Mouse (Mus musculus) gastrocnemius, adult 8-10 months (tissue): Measurements from ENCODE around the gene Ifi35. TPM values are rescaled to one million over a fixed set of nuclear protein-coding genes. Genes with fewer than 3 reads are reported as not detected.
"Not testable (repeated sequence)": the region's sequence is repeated elsewhere in the genome, so short reads cannot be mapped to it uniquely, and the experiment has no call there.

Experiments
- DNase-seq, 2 experiments: peaks; one replicate each; pipeline ENCODE4 v3.0.0; 2022; ENCODE audit warnings: low spot score in 2 of 2
- total RNA-seq, 4 experiments: library from RNA; stranded (reverse); gene quantifications; 2 replicates each; pipeline ENCODE4 v1.2.4; 2022

Ifi35 gene
- 1 to 10 TPM; 7.4 to 9.7 (median 8.7) TPM for total RNA-seq

DNA sequence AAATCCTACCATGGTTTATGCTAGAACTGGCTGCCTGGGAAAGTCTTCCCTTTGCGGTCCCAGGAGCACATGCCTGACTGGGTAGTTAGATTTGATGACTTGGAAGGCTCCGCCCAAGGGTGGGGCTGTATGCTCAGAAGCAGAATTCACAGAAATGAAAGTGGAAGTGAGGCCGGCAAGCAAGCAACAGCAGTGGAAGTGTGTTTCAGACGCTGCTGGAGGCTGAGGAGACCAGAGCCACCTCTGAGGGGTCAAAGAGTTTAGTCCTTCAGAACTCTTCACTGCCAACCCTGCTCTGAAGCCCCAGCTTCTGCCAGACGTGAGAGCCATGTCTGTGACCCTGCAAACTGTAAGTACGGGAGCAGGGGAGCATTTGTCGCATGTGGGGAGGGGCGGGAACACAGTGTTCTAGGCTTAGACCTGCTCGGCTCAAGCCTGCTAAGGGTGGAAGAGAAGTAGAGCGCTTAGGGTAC is at the start of gene Ifi35:
Ifi35 (plus strand) TSS at position 134 of the 473 bp plus-strand sequence.
- DNase-seq: peak; percentile 72 to 75

DNA sequence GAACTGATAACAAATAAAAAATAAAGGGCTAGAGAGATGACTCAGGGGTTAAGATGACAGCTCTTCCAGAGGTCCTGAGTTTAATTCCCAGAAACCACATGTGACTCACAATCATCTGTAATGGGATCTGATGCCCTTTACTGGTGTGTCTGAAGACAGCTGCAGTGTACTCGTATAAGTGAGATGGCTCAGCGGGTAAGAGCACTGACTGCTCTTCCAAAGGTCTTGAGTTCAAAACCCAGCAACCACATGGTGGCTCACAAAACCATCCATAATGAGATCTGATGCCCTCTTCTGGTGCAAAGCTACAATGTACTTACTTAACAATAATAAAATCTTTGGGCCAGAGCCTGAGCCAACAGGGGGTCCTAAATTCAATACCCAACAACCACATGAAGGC is 32.9 kb upstream of the Ifi35 start:
- DNase-seq: no peak

DNA sequence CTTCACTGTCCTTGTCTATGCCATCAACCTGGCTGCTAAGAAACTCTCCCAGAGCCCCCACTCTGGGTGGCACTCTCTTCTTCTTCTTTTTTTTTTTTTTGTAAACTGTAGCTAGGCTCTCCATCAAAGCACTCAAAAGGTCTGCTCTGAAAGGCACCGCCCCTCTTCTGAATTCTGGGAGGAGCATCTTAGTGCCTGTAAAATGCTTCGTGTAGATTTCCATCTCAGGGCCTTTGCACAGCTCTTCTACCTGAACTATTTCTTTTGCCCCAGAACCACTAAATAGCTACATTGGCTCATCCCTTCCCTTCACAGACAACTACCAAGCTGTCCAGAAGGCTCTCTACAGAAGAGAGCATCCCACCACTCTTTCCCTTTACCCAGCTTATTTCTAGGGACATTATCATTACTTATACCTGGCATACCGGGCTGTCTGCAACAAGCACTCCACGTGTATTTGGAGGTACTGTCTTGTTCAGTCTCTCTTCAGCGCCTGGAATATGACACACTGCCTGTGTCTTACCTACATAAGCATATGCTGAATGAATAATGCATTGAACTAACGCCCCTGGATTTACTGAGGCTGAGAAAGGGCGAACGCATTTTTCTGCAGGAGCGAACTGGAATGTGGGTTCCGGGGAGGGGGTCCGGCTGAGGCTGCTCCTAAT is 31.6 kb upstream of the Ifi35 start:
- no peak for DNase-seq

DNA sequence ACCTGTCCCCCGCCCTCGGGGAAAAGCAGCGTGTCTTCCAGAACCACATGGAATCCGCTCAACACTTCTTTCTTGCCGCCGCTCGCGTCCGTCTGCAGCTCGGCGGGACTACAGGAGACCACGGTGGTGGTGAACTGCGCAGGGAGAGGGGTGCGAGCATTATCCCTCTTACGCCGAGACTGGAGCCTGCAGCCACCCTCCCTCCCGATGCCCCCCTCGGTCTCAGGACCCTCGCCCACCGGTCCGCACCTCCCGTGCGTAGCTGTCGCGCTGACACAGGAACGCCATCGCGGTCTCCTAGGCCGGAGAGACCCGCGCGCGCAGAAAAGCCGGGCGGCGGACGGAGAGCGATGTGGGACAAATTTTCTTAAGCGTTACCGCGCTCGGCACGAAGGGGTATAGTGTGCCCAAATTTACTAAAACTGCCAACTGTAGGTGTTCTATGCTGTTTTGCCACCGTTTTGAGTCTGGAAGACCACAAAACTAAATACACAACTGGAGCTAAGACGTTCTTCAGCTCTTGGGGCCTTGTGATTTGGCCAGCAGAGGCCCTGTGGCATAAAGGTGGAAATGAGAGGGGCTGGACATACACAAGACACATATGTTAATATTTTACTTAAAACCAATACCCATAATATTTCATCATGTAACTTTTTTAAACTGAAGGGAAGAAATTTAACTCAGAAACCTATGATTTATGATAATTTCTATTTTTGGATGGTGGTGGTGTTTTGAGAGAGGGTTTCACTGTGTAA is 30.9 kb upstream of the Ifi35 start, which contains the start of gene Aarsd1:
Aarsd1 (minus strand) TSS at position 515 of the 755 bp plus-strand sequence.
- DNase-seq: peak; percentile 67 to 77

DNA sequence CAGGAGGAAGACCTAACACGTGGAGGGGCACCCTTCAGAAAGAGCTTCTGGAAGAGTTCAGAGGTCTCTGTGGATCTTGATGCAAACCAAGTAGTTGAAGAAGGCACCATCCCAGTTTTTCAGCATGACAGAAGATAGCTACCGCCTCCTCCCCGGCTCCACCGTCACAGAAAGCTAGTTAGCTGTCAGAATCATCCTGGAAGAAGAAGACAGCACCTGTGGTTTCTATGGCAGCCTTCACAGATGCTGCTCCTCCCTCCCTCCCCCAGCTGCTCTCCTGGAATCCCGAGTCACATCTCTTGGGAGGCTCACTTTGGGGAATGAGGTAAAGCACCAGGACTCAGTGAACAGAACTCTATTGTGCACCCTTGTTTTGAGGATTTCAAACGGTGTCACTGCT is 29.2 kb upstream of the Ifi35 start:
- no peak for DNase-seq

DNA sequence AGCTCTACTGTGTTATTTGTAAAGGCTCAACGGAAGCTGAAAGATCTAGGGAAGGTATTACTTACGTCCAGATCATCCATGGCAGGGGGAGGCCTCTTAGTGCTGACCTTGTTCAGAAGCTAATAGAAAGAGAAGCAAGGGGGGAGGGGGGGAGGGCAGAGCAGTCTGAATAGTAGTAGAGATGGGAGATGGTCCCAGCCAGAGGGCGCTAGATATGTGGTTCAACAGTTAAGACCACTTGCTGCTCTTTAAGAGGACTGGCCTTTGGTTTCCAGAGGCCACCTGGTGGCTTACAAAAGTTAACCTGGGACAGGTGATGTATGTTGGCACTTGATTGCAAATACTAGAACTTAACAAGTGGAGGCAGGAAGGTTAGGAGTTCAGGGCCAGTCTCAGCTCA is 28.6 kb upstream of the Ifi35 start:
- DNase-seq: no peak

DNA sequence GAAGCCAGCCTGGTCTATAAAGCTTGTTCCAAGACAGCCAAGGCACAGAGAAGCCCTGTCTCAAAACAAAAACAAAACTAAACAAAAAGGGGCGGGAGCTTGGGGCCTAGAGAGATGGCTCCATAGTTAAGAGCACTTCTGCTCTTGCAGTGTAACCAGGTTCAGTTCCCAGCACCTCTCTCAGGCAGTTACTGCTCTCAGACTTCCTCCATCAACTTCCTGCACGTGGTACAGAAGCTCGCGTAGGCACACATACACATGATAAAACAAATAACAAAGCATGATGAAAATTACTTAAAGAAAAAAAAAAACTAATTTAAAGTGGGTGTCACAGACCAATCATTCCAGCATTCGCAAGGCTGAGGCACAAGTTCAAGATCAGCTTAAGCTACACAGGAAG is 28.1 kb upstream of the Ifi35 start:
- no peak for DNase-seq

DNA sequence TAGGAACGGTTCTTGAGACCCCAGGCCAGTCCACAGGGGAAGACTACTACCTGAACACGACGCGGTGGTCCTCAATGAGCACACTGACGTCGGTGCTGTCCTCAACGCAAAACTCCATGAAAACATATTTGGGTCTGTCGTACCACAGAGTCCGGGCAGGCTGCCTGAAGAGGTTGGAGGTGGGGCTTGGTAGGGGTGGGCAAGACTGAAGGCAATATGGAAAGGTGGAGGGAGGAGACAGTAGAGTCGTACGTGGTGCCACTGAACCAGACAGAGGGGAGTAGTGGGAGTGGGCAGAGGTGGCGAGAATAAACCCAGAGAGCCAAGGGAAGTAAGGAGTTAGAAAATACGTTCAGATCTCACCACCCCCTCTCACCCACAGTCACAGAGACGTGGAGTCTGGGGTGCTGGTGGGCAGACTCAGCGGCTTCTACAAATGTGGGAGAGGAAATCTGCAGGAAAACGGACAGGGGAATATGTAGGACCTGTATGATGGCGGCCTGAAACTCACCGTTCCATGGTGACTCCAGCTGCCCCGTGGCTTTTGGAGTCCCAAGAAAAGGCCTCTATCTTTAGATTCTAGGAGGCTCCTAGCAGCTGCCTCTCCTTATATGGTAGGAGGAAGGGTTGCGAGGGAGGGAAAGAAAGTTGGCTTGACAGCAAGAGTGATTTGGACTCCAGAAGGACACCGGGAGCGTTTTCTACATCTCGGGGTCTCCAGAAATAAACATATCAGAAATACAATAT is 23.9 kb upstream of the Ifi35 start, which contains the start of gene Gm27029:
Gm27029 (minus strand) TSS at position 692 of the 747 bp plus-strand sequence.
- DNase-seq: peak; percentile 48 to 53

DNA sequence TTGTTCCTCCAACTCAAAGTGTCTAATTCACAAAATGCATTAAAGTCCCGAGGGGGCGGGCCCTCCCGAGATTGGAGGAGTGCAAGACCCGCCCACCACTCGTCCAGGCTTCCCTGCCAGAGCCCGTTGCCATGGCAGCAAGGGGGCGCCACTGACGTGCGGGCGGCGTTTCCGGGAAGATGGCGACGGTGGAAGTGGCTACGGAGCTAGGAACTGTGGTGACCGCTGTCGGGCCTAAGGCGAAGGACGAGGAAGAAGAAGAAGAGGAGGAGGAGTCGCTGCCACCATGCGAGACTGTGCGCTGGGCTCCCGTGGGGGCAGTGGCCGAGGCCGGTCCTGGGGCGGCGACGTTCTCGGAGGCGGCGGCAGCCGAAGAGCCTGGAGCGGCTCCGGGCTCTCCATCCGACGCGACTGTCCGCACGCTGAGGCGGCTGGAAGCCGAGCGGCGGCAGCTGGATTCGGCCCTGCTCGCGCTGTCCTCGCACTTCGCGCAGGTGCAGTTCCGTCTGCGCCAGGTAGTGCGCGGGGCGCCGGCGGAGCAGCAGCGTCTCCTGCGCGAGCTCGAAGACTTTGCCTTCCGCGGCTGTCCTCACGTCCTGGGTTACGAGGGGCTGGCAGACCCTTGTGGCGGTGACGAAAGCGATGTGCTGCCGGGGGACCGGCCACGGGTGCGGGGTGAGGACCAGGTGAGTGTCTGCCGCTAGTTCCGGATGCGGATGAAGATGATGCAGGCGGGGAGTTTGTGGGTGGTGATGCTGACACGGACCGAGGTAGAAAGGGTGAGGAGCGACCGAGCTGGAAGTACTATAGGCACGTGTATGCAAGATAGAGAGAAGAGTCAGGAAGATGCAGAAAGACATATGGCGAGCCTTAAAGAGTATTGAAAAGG is 23.0 kb upstream of the Ifi35 start, which contains the start of the genes Rundc1 and Ptges3l:
Rundc1 (plus strand) TSS at position 161 of the 889 bp plus-strand sequence.
Ptges3l (minus strand) TSS at position 409 of the 889 bp plus-strand sequence.
- peak; percentile 96 for DNase-seq

DNA sequence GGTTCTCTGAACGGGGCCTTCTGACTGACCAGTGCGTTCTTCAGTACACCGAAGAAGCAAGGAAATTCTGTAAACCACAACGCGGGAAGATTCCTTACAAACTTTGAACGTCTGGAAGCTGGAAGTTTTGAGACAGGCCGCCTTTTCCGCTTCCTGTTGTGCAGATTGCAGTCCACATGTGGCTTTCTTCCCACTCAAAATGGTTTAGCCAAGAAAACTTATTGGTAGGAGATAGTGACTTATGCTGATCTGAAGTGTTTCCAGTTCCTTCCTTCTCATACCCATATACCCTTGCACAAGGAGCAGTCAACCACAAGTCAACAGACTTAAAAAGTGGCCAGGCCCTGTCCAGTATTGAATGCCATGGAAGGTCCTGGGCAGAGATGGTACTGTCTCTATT is 22.0 kb upstream of the Ifi35 start:
- DNase-seq: no peak

DNA sequence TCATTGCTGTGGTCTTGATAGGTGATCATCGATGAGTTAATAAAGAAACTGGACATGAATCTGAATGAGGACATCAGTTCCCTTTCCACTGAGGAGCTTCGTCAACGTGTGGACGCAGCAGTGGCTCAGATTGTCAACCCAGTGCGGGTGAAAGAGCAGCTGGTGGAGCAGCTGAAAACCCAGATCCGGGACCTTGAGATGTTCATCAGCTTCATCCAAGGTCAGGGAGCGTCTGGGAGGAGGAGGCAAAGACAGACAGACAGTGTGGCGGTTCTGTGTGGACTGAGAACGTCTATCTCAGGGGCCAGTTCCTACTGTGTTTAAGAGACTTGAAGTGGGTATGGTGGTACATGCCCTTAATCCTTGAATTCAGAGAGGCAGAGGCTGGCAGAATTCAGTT is 16.9 kb upstream of the Ifi35 start:
- no peak for DNase-seq

DNA sequence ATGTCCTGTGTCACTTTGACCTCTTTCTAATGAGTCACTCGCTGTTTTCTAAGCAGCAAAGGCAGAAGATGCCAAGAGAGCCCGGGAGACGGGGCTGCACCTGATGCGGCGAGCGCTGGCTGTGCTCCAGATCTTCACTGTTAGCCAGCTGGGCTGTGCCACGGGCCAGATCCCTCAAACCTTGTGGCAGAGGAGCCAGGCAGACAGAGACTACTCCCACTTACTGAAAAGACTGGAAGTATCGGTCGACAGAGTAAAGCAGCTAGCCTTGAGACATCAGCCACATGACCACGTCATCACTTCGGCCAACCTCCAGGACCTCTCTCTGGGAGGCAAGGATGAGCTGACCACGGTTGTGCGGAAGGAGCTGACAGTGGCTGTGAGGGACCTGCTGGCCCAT is 14.8 kb upstream of the Ifi35 start:
- DNase-seq: no peak

DNA sequence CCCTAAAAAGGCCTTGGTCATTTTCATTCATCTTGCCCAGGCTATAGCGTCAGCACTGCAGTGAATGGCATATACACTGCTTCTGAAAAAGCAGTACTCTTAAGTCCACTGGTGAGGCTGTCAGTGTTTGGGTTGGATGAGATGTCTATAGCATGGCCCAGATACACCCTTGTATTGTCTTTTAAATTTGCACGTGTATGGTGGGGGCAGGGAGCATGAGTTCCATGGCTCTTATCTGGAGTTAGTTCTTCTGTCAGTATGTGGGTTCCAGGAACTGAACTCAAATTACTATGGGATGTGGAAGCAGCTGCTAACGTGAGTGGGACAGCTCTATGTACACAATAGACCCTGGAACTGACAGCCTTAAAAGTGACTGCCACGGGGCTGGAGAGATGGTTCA is 12.4 kb upstream of the Ifi35 start:
- no peak for DNase-seq

DNA sequence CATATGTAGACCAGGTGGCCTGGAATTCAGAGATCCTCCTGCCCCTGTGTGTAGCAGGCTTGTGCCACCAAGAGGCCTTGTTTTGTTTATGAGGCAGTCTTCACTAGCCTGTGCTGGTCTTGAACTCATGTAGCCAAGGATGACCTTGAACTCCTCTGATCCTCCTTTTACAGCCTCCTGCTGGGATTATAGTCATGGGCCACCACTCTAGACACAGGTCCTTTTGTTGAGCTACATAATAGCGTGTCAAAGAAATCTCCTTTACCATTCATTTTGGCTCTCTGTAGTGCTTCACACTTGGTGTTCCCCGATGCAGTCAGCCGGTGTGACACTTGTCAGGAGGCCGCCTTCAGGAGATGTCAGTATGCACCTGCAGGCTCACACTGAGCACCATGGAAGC is 11.3 kb upstream of the Ifi35 start:
- DNase-seq: no peak

DNA sequence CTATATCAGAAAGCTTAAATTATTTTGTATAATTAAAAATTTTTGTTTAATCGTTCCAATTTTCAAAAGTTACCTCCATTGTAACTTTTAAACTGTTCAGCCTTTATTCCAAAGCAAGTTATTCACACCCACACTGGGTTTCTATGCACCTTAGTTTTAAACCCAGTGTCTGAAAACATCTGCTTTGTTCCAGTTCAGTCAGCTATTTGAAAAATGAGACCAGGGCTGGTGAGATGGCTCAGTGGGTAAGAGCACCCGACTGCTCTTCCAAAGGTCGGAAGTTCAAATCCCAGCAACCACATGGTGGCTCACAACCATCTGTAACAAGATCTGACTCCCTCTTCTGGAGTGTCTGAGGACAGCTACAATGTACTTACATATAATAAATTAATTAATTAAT is 10.2 kb upstream of the Ifi35 start:
- DNase-seq: not testable (repeated sequence)

DNA sequence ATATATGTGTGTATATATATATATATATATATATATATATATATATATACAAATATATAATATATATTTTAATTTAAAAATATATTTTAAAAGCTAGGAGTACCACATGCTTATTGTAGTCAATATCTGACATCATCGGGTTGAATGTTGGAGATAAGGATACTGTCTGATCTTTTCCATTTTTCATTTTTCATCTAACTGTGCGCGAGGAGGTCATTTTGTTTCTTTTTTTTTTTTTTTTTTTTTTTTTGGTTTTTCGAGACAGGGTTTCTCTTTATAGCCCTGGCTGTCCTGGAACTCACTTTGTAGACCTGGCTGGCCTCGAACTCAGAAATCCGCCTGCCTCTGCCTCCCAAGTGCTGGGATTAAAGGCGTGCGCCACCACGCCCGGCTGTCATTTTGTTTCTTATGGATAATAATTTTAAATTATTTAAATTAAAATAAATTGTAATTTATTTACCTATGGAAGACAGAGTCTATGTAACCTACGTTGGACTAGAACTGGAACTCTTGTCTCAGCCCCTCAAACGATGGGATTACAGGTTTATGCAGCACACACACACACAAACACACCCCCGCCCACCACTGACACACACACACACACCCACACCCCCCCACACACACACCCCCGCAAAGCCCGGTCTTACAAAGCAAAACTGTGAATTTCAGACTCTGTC is 6.6 kb upstream of the Ifi35 start:
- not testable (repeated sequence) for DNase-seq

DNA sequence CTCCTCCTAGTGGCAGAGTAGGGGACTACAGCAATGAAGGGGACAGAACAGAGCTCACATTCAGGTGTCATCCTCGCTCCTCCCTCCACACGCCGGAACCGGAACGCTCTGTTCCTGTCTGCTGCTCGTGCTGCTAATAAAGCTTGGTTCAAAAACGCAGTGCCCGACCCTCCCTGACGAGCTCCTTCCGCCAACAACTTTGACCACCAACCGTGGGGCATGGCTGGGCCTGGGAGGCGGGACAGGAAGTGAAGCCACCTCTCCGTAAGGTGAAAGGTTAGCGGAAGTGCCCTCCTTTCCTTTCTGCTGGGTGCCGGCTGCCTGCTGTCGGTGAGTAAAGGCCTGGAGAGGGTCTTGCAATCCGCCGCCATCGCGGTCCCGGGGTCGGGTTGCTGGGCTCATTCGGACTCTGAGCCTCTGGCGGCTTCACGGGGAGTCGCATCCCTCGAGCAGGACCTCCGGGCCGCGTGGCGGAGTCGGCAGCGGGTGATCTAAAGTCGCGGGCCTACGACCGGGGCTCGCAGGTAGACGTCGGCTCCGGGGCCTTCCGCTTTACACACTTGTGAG is 6.0 kb upstream of the Ifi35 start, which contains the start of gene Rpl27:
Rpl27 (plus strand) TSS at position 172 of the 567 bp plus-strand sequence.
- peak; percentile 95 to 97 for DNase-seq

DNA sequence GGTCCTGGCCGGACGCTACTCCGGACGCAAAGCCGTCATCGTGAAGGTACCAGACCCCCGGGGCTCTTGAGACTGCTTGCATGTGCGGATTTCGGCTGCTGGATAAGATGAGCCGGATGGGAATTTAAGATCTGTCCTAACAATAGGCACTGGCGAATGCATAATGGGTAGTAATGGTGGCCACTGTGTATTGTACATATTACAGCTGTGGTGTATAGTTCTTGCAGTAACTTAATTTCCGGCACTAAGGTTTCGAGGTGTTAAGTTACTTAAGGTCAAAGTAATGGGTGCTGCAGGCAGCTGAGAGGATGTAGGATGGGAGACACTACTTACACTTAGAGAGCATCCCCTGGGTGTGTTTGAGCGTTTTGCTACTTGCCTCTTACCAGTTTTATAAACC is 5.4 kb upstream of the Ifi35 start:
- no peak for DNase-seq

DNA sequence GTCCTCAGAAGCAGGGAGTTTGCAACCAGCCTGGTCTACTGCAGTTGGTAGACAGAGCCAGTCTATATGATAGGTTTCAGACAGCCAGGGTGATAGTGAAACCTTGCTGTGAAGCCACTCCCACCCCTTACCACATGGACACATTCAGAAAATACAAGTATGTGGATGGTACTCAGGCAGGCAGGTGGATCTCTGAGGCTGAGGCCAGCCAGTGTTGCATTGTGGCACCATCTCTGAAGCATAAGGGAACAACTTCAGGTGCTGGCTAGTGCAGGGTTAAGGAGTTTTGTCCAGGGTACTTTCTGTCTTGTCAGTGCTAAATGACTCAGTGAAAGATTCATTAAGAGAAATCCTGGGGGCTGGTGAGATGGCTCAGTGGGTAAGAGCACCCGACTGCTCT is 1.9 kb upstream of the Ifi35 start:
- no peak for DNase-seq

DNA sequence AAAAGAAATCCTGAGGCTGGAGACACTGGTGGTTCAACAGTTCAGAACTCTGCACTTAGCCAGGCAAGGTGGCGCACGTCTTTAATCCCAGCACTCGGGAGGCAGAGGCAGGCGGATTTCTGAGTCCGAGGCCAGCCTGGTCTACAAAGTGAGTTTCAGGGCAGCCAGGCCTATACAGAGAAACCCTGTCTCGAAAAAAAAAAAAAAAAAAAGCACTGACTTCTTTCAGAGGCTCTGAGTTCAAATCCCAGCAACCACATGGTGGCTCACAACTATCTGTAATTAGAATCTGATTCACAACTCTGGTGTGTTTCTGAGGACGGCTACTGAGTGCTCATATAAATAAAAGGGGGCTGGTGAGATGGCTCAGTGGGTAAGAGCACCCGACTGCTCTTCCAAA is 1.3 kb upstream of the Ifi35 start:
- not testable (repeated sequence) for DNase-seq
